Mouse (Mus musculus) hindbrain, embryonic 13.5 days (tissue): ENCODE results near the gene Ccdc174. TPM values are rescaled to one million over a fixed set of nuclear protein-coding genes. Genes with fewer than 3 reads are reported as not detected.

ENCODE experiments used
- ATAC-seq: fragments of 200-750 bp; cut with Nextera tagmentation; 2 replicates; pipeline ENCODE4 v1.8.0; 2017; ENCODE audit warnings: moderate TSS enrichment; ENCODE audit not compliant: low FRiP score
- H3K27ac ChIP-seq: fragments of 300-500 bp; sonication (generic); 2 replicates; pipeline ENCODE4 v1.5.1; 2015; ENCODE audit warnings: inconsistent platforms, mild to moderate bottlenecking, moderate library complexity
- H3K27me3 ChIP-seq: fragments of 300-500 bp; sonication (generic); 2 replicates; pipeline ENCODE4 v1.6.1; 2015; ENCODE audit warnings: mild to moderate bottlenecking, inconsistent platforms
- H3K36me3 ChIP-seq: fragments of 300-500 bp; sonication (generic); 2 replicates; pipeline ENCODE4 v1.6.1; 2015; ENCODE audit warnings: mild to moderate bottlenecking, inconsistent platforms
- H3K4me1 ChIP-seq: fragments of 300-500 bp; sonication (generic); replicated peaks from 2 replicates; pipeline ENCODE4 v1.6.1; 2015; ENCODE audit warnings: inconsistent platforms
- H3K4me2 ChIP-seq: fragments of 300-500 bp; sonication (generic); 2 replicates; pipeline ENCODE4 v1.6.1; 2015; ENCODE audit warnings: inconsistent platforms, mild to moderate bottlenecking, moderate library complexity
- H3K4me3 ChIP-seq: fragments of 300-500 bp; sonication (generic); 2 replicates; pipeline ENCODE4 v1.5.1; 2015; ENCODE audit warnings: mild to moderate bottlenecking, inconsistent platforms
- H3K9ac ChIP-seq: fragments of 300-500 bp; sonication (generic); 2 replicates; pipeline ENCODE4 v1.6.1; 2015; ENCODE audit warnings: mild to moderate bottlenecking, inconsistent platforms
- H3K9me3 ChIP-seq: fragments of 300-500 bp; sonication (generic); 2 replicates; pipeline ENCODE4 v1.6.1; 2016; ENCODE audit warnings: inconsistent platforms
- WGBS: fragments of 180-500 bp; shearing (Covaris S2); methylation state at CpG from one replicate; pipeline ENCODE4 v1.1.7; 2015; 5-methylcytosine and 5-hydroxymethylcytosine counted together
- polyA plus RNA-seq: library from polyadenylated mRNA; unstranded; fragments of >200 nt; fragmentation: Nextera tagmentation; extraction: Ambion mirVana; gene quantifications from 2 replicates; pipeline ENCODE4 v1.2.1, GENCODE M21; 2015

Ccdc174 gene
- polyA plus RNA-seq, 1 experiment from 2014 or later: 50.5 TPM

GRCm38 (mm10) chr6:91948426-91948825, 70.6 kb downstream of the Ccdc174 start:
- H3K27ac ChIP-seq: no peak overlapping the region
- ATAC-seq: no peak
- H3K9me3 ChIP-seq: no peaks in the 10 kb centered on the region
- H3K27me3 ChIP-seq: 0 out of 2 replicates have a peak, but pooled peaks cover 2% of the 10 kb centered on the region
- H3K36me3 ChIP-seq: no peaks in the 10 kb centered on the region
- H3K4me3 ChIP-seq: no peak overlapping the region
- H3K4me1 ChIP-seq: no peaks in the 10 kb centered on the region
- H3K4me2 ChIP-seq: no peak overlapping the region
- 72% methylated on average over 2 of the region's 2 CpGs for WGBS
- H3K9ac ChIP-seq: no peak overlapping the region

Other genes with a start within 250 kb of the Ccdc174 start
- 91.0 and 98.3 TPM in 2 replicates for gene Slc6a6, start 194.0 kb upstream of the Ccdc174 start, polyA plus RNA-seq
- gene Grip2, start 50.8 kb upstream of the Ccdc174 start, polyA plus RNA-seq: 4.3 and 4.6 TPM in 2 replicates
- gene 4930590J08Rik, start 24.8 kb downstream of the Ccdc174 start, polyA plus RNA-seq: 1.2 and 1.4 TPM in 2 replicates
- 18.2 and 18.9 TPM in 2 replicates for gene Fgd5, start 100.8 kb downstream of the Ccdc174 start, polyA plus RNA-seq
- 22.9 and 23.7 TPM in 2 replicates for gene Nr2c2, start 213.3 kb downstream of the Ccdc174 start, polyA plus RNA-seq